Mouse (Mus musculus) forebrain, embryonic 10.5 days (tissue): ENCODE results near the gene Plekha5. TPM values are rescaled to one million over a fixed set of nuclear protein-coding genes. Genes with fewer than 3 reads are reported as not detected.

Source experiments
- DNase-seq: peaks from one replicate; pipeline ENCODE4 v3.0.0-alpha.2; 2017; ENCODE audit warnings: low spot score; ENCODE audit errors: extremely low spot score
- H3K27ac ChIP-seq: fragments of 300-500 bp; sonication (generic); 2 replicates; pipeline ENCODE4 v1.5.1; 2016; ENCODE audit warnings: mild to moderate bottlenecking
- H3K27me3 ChIP-seq: fragments of 300-500 bp; sonication (generic); 2 replicates; pipeline ENCODE4 v1.6.1; 2016; ENCODE audit warnings: mild to moderate bottlenecking; ENCODE audit not compliant: poor library complexity, severe bottlenecking
- H3K36me3 ChIP-seq: fragments of 300-500 bp; sonication (generic); replicated peaks from 2 replicates; pipeline ENCODE4 v1.6.1; 2016; ENCODE audit warnings: mild to moderate bottlenecking, moderate library complexity
- H3K4me1 ChIP-seq: fragments of 300-500 bp; sonication (generic); 2 replicates; pipeline ENCODE4 v1.6.1; 2016
- H3K4me3 ChIP-seq: fragments of 300-500 bp; sonication (generic); 2 replicates; pipeline ENCODE4 v1.5.1; 2016; ENCODE audit warnings: mild to moderate bottlenecking, moderate library complexity
- H3K9me3 ChIP-seq: fragments of 300-500 bp; sonication (generic); 2 replicates; pipeline ENCODE4 v1.6.1; 2016; ENCODE audit warnings: mild to moderate bottlenecking, moderate library complexity
- WGBS: fragments of 180-500 bp; shearing (Covaris S2); methylation state at CpG from one replicate; pipeline ENCODE4 v1.1.7; 2016; 5-methylcytosine and 5-hydroxymethylcytosine counted together
- polyA plus RNA-seq: library from polyadenylated mRNA; unstranded; fragments of >200 nt; fragmentation: Nextera tagmentation; extraction: Ambion mirVana; gene quantifications from 2 replicates; pipeline ENCODE4 v1.2.1, GENCODE M21; 2016

Gene Plekha5
- polyA plus RNA-seq, 1 experiment from 2014 or later = 46.0 TPM

GRCm38 (mm10) chr6:140504796-140505195, 80.9 kb downstream of the Plekha5 start:
- WGBS = 83% methylated on average over 10 of the region's 10 CpGs
- Histone ChIP-seq H3K27me3 (no peaks in the 10 kb centered on the region), H3K4me1 (peaks cover 41% of the 10 kb centered on the region), H3K9me3 (0 out of 2 replicates have a peak, but pooled peaks cover 7% of the 10 kb centered on the region), H3K4me3 (no peak overlapping the region), H3K27ac (no peak overlapping the region), H3K36me3 (peaks cover 22% of the 10 kb centered on the region)
- no peak for DNase-seq

- no peak for DNase-seq
- no peak overlapping the region for H3K27ac ChIP-seq
- H3K27me3 ChIP-seq = no peaks in the 10 kb centered on the region
- 65% methylated on average over 3 of the region's 3 CpGs for WGBS
- H3K36me3 ChIP-seq = peaks cover 4% of the 10 kb centered on the region; the same call in 1 of the 2 replicates
- peaks cover 52% of the 10 kb centered on the region for H3K4me1 ChIP-seq
- no peak overlapping the region for H3K4me3 ChIP-seq
- H3K9me3 ChIP-seq = no peaks in the 10 kb centered on the region
Observed at GRCm38 (mm10) chr6:140507605-140508004, 83.8 kb downstream of the Plekha5 start.

GRCm38 (mm10) chr6:140508475-140509150, 84.8 kb downstream of the Plekha5 start:
- Histone ChIP-seq H3K9me3 (no peaks in the 10 kb centered on the region), H3K27me3 (no peaks in the 10 kb centered on the region), H3K27ac (0 out of 2 replicates have a peak overlapping the region, but pooled peaks have one; percentile 25), H3K36me3 (no peaks in the 10 kb centered on the region), H3K4me1 (peaks cover 62% of the 10 kb centered on the region), H3K4me3 (no peak overlapping the region)
- DNase-seq = no peak
- 71% methylated on average over 13 of the region's 13 CpGs for WGBS

- Histone ChIP-seq H3K4me1 (peaks cover 67% of the 10 kb centered on the region), H3K9me3 (no peaks in the 10 kb centered on the region), H3K27ac (peak overlapping the region; percentile 48; the same call in 1 of the 2 replicates), H3K4me3 (no peak overlapping the region), H3K27me3 (no peaks in the 10 kb centered on the region), H3K36me3 (no peaks in the 10 kb centered on the region)
- no peak for DNase-seq
- WGBS = 71% methylated on average over 9 of the region's 9 CpGs
Observed at GRCm38 (mm10) chr6:140509151-140509530, 85.3 kb downstream of the Plekha5 start.

- Histone ChIP-seq H3K4me3 (no peak overlapping the region), H3K36me3 (no peaks in the 10 kb centered on the region), H3K27ac (peak overlapping the region; percentile 51; the same call in 1 of the 2 replicates), H3K9me3 (no peaks in the 10 kb centered on the region), H3K4me1 (peaks cover 67% of the 10 kb centered on the region), H3K27me3 (no peaks in the 10 kb centered on the region)
- DNase-seq = no peak
- 85% methylated on average over 1 of the region's 1 CpGs for WGBS
Observed at GRCm38 (mm10) chr6:140512016-140512415, 88.2 kb downstream of the Plekha5 start.

GRCm38 (mm10) chr6:140512427-140512826, 88.6 kb downstream of the Plekha5 start:
- no peaks in the 10 kb centered on the region for H3K36me3 ChIP-seq
- no peaks in the 10 kb centered on the region for H3K27me3 ChIP-seq
- H3K4me1 ChIP-seq = peaks cover 62% of the 10 kb centered on the region
- H3K27ac ChIP-seq = peak overlapping the region; percentile 51; the same call in 1 of the 2 replicates
- WGBS = 55% methylated on average over 8 of the region's 8 CpGs
- no peak overlapping the region for H3K4me3 ChIP-seq
- DNase-seq = no peak
- H3K9me3 ChIP-seq = no peaks in the 10 kb centered on the region

GRCm38 (mm10) chr6:140514205-140515110, 90.6 kb downstream of the Plekha5 start:
- Histone ChIP-seq H3K9me3 (no peaks in the 10 kb centered on the region), H3K4me3 (no peak overlapping the region), H3K27me3 (no peaks in the 10 kb centered on the region), H3K4me1 (peaks cover 49% of the 10 kb centered on the region), H3K36me3 (no peaks in the 10 kb centered on the region), H3K27ac (peak overlapping the region; percentile 44; the same call in 1 of the 2 replicates)
- WGBS = 20% methylated on average over 8 of the region's 8 CpGs
- no peak for DNase-seq

- 81% methylated on average over 4 of the region's 4 CpGs for WGBS
- Histone ChIP-seq H3K4me1 (peaks cover 58% of the 10 kb centered on the region), H3K27me3 (no peaks in the 10 kb centered on the region), H3K4me3 (no peak overlapping the region), H3K36me3 (no peaks in the 10 kb centered on the region), H3K27ac (no peak overlapping the region), H3K9me3 (no peaks in the 10 kb centered on the region)
- DNase-seq = no peak
Observed at GRCm38 (mm10) chr6:140515550-140515949, 91.7 kb downstream of the Plekha5 start.

GRCm38 (mm10) chr6:140516202-140516601, 92.3 kb downstream of the Plekha5 start:
- no peak for DNase-seq
- H3K4me1 ChIP-seq = peaks cover 64% of the 10 kb centered on the region
- no peaks in the 10 kb centered on the region for H3K36me3 ChIP-seq
- no peaks in the 10 kb centered on the region for H3K9me3 ChIP-seq
- WGBS = 83% methylated on average over 3 of the region's 3 CpGs
- no peak overlapping the region for H3K4me3 ChIP-seq
- no peak overlapping the region for H3K27ac ChIP-seq
- H3K27me3 ChIP-seq = no peaks in the 10 kb centered on the region

GRCm38 (mm10) chr6:140517188-140517587, 93.3 kb downstream of the Plekha5 start:
- Histone ChIP-seq H3K9me3 (no peaks in the 10 kb centered on the region), H3K27ac (no peak overlapping the region), H3K4me3 (no peak overlapping the region), H3K36me3 (no peaks in the 10 kb centered on the region), H3K27me3 (no peaks in the 10 kb centered on the region), H3K4me1 (peaks cover 66% of the 10 kb centered on the region)
- 59% methylated on average over 1 of the region's 1 CpGs for WGBS
- DNase-seq = no peak

- Histone ChIP-seq H3K36me3 (no peaks in the 10 kb centered on the region), H3K9me3 (no peaks in the 10 kb centered on the region), H3K4me3 (no peak overlapping the region), H3K27ac (peak overlapping the region; percentile 79; the same call in 1 of the 2 replicates), H3K4me1 (peaks cover 50% of the 10 kb centered on the region), H3K27me3 (no peaks in the 10 kb centered on the region)
- 65% methylated on average over 13 of the region's 13 CpGs for WGBS
- no peak for DNase-seq
Observed at GRCm38 (mm10) chr6:140519019-140519418, 95.2 kb downstream of the Plekha5 start.

GRCm38 (mm10) chr6:140519488-140520159, 95.8 kb downstream of the Plekha5 start:
- WGBS = 37% methylated on average over 10 of the region's 10 CpGs
- Histone ChIP-seq H3K9me3 (no peaks in the 10 kb centered on the region), H3K27me3 (no peaks in the 10 kb centered on the region), H3K4me3 (no peak overlapping the region), H3K27ac (peak overlapping the region; percentile 79), H3K36me3 (peaks cover under 1% of the 10 kb centered on the region; the same call in 1 of the 2 replicates), H3K4me1 (peaks cover 44% of the 10 kb centered on the region)
- DNase-seq = no peak
